Mouse (Mus musculus) midbrain, embryonic 14.5 days (tissue): ENCODE measurements around the gene Aldh18a1. TPM values are rescaled to one million over a fixed set of nuclear protein-coding genes. Genes with fewer than 3 reads are reported as not detected.
A peak's percentile ranks its signal among the peaks of the same experiment; 100 is the strongest.
"Not testable (repeated sequence)": the region's sequence is repeated elsewhere in the genome, so short reads cannot be mapped to it uniquely, and the experiment has no call there.

Experiments used
- ATAC-seq: fragments of 200-750 bp; cut with Nextera tagmentation; 2 replicates; pipeline ENCODE4 v1.8.0; 2017; ENCODE audit warnings: moderate number of reproducible peaks, moderate library complexity; ENCODE audit not compliant: low FRiP score, low TSS enrichment
- DNase-seq: peaks from one replicate; pipeline ENCODE4 v3.0.0-alpha.2; 2015
- H3K27ac ChIP-seq: fragments of 300-500 bp; sonication (generic); replicated peaks from 2 replicates; pipeline ENCODE4 v1.5.1; 2014; ENCODE audit warnings: mild to moderate bottlenecking, low read depth, low read length, moderate library complexity
- H3K27me3 ChIP-seq: fragments of 300-500 bp; sonication (generic); 2 replicates; pipeline ENCODE4 v1.6.1; 2014; ENCODE audit warnings: low read length, control low read depth, mixed read lengths; ENCODE audit not compliant: control insufficient read depth, insufficient read depth
- H3K36me3 ChIP-seq: fragments of 300-500 bp; sonication (generic); 2 replicates; pipeline ENCODE4 v1.6.1; 2014; ENCODE audit warnings: low read length, control low read depth; ENCODE audit not compliant: control insufficient read depth, insufficient read depth
- H3K4me1 ChIP-seq: fragments of 300-500 bp; sonication (generic); 2 replicates; pipeline ENCODE4 v1.6.1; 2014; ENCODE audit warnings: mild to moderate bottlenecking, antibody characterized with exemption, low read length, control low read depth; ENCODE audit not compliant: control insufficient read depth, insufficient read depth
- H3K4me2 ChIP-seq: fragments of 300-500 bp; sonication (generic); 2 replicates; pipeline ENCODE4 v1.6.1; 2014; ENCODE audit warnings: mild to moderate bottlenecking, low read length, moderate library complexity
- H3K4me3 ChIP-seq: fragments of 300-500 bp; sonication (generic); replicated peaks from 2 replicates; pipeline ENCODE4 v1.5.1; 2014; ENCODE audit warnings: low read depth, low read length
- H3K9ac ChIP-seq: fragments of 300-500 bp; sonication (generic); replicated peaks from 2 replicates; pipeline ENCODE4 v1.6.1; 2014; ENCODE audit warnings: mild to moderate bottlenecking, low read length, moderate library complexity
- H3K9me3 ChIP-seq: fragments of 300-500 bp; sonication (generic); 2 replicates; pipeline ENCODE4 v1.6.1; 2016; ENCODE audit warnings: low read length, control low read depth, mixed read lengths; ENCODE audit not compliant: control insufficient read depth
- WGBS: fragments of 180-500 bp; shearing (Covaris S2); extraction: QIAGEN DNeasy Blood & Tissue Kit; methylation state at CpG from one replicate; pipeline ENCODE4 v1.1.7; 2014; 5-methylcytosine and 5-hydroxymethylcytosine counted together
- polyA plus RNA-seq: library from polyadenylated mRNA; unstranded; fragments of >200 nt; fragmentation: Nextera tagmentation; extraction: Ambion mirVana; gene quantifications from 2 replicates; pipeline ENCODE4 v1.2.1, GENCODE M21; 2014

Gene Aldh18a1
- polyA plus RNA-seq, 1 experiment from 2014 or later = 57.8 TPM

DNA sequence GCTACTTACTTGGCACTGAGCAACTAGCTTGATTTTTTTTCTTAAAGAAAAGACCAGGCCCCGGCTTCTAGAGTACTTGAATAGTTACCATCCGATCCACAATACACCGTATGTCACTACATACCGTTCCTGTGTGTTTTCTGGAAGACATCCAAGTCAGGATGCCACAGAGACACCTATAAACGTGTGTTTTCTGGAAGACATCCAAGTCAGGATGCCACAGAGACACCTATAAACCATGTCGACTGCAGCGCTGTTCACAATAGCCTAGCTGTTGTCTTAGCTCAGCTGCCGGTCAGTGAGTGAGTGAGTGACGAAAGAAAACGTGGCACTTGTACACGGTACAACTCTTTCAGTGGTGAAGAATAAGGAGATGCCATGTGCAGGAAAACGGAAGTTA, 37.7 kb upstream of the Aldh18a1 start:
- H3K4me1 ChIP-seq = no peaks in the 10 kb centered on the region
- H3K27me3 ChIP-seq = no peaks in the 10 kb centered on the region
- no peaks in the 10 kb centered on the region for H3K9me3 ChIP-seq
- no peak overlapping the region for H3K27ac ChIP-seq
- H3K9ac ChIP-seq = no peak overlapping the region
- no peaks in the 10 kb centered on the region for H3K36me3 ChIP-seq
- WGBS = 78% methylated on average over 12 of the region's 12 CpGs
- no peak overlapping the region for H3K4me2 ChIP-seq
- no peak for DNase-seq
- ATAC-seq = no peak
- H3K4me3 ChIP-seq = no peak overlapping the region

DNA sequence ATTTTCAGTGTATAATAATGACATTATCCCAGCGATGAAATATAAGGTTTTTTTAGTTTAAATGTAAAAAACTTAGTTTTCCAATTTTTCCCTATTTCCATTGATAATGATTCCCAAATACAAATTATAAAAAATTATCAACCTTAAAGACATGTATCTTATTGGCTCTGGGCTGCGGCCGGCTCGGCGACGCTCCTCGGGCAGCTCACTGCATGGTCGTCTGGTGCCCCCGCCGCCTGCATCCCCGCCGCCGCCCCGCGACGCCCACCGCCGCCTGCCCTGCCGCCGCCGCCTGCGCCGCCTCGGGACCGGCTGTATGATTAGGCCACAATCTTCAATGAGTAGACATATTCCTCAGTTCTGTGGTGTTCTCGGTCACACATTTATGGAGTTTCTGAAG, 33.4 kb upstream of the Aldh18a1 start:
- H3K27ac ChIP-seq, DNase-seq, H3K9ac ChIP-seq, H3K9me3 ChIP-seq, H3K36me3 ChIP-seq, H3K4me1 ChIP-seq, H3K27me3 ChIP-seq, H3K4me2 ChIP-seq, H3K4me3 ChIP-seq, ATAC-seq: not testable (repeated sequence)
- WGBS = 49% methylated on average over 11 of the region's 26 CpGs

DNA sequence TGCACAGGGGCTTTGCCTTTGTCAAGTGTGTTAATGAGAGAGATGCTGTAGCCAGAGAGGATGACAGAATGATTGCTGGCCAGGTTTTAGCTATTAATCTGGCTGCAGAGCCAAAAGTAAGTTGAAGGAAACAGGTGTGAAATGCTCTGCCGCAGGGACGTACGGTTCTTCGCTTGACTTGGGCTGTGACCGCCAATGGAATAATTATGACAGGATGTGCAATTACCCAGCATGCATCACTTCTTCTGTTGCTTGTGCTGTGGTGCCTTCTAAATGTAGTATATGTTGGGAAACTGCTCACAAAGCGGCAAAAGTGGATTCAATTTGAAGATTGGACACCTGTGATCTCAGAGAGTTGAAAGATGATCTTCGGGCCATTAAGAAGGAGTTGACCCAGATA, 27.8 kb upstream of the Aldh18a1 start:
- H3K9ac ChIP-seq = no peak overlapping the region
- H3K4me1 ChIP-seq = peaks cover 5% of the 10 kb centered on the region; the same call in 1 of the 2 replicates
- H3K4me2 ChIP-seq = no peak overlapping the region
- no peak for DNase-seq
- no peaks in the 10 kb centered on the region for H3K27me3 ChIP-seq
- H3K27ac ChIP-seq = no peak overlapping the region
- 94% methylated on average over 7 of the region's 7 CpGs for WGBS
- H3K36me3 ChIP-seq = no peaks in the 10 kb centered on the region
- H3K4me3 ChIP-seq = no peak overlapping the region
- H3K9me3 ChIP-seq = no peaks in the 10 kb centered on the region
- no peak for ATAC-seq

DNA sequence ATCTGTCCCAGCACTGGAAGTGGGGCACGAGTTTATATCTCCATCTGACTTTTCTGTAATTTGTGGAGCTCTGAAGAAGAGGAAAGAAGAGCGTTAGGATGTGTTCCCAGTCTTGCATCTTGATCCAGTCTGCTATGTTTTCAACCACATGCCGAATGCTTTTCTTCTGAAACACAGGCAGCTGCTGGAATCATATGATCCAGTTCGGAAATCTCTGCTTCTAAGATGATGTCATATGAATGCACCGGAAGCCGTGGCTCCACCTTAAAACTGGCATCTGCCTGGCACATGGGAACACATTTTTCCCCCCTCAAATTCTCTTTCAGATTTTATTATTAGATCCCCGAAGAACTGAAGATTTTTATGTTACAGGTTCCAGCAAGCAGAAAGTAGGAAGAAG, 26.5 kb upstream of the Aldh18a1 start:
- Histone ChIP-seq H3K27ac (no peak overlapping the region), H3K4me3 (no peak overlapping the region), H3K36me3 (no peaks in the 10 kb centered on the region; the same call in 1 of the 2 replicates), H3K9me3 (no peaks in the 10 kb centered on the region), H3K9ac (no peak overlapping the region), H3K27me3 (no peaks in the 10 kb centered on the region), H3K4me2 (no peak overlapping the region), H3K4me1 (peaks cover 5% of the 10 kb centered on the region; the same call in 1 of the 2 replicates)
- ATAC-seq (no peak), DNase-seq (no peak)
- 87% methylated on average over 7 of the region's 7 CpGs for WGBS

DNA sequence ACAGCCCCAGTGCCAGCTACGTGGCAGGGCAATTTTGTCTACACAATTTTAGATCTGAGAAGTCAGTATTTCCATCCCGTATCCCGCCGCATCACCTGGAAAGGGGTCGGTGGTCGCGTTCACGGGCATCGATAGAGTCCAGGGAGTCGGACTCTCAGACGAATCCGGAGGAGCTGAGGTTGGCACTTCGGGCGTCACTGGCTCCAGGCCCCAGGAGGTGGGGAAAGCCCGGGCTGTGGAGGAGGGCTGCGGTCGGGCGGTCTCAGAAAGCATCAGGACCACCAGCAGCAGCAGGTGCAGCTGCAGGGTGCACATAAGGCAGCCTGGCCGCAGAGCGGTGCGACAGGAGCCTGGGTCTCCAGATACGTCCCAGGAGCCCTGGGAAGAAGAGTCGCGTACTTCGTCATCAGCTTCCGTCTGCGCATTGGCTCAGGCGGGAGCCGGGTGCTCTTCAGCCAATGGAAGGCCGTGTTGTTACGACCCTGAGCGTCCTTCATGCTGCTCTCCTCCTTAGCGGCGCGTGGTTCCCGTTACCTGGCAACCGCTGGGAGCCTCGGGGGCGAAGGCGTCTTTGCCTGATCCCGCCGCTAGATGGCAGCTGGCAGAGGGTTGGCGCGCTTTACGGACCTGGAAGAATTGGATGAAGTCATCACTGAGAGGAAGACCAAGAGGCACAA, 23.7 kb upstream of the Aldh18a1 start, which contains the start of the genes Tctn3 and Entpd1:
Gene Tctn3 (minus strand): TSS at position 404 of the 677 bp plus-strand sequence.
Gene Entpd1 (plus strand): TSS at position 537 of the 677 bp plus-strand sequence.
- Histone ChIP-seq H3K4me1 (peaks cover 5% of the 10 kb centered on the region; the same call in 1 of the 2 replicates), H3K27me3 (no peaks in the 10 kb centered on the region), H3K4me2 (peak within 1 kb of the TSS; percentile 80), H3K4me3 (peak within 1 kb of the TSS; percentile 74), H3K27ac (0 out of 2 replicates have a peak within 1 kb of the TSS, but pooled peaks have one; percentile 57), H3K9me3 (no peaks in the 10 kb centered on the region), H3K36me3 (peaks cover 26% of the 10 kb centered on the region), H3K9ac (peak within 1 kb of the TSS; percentile 62)
- 0% methylated on average over 45 of the region's 45 CpGs for WGBS
- ATAC-seq (peak; percentile 100), DNase-seq (peak; percentile 99)

DNA sequence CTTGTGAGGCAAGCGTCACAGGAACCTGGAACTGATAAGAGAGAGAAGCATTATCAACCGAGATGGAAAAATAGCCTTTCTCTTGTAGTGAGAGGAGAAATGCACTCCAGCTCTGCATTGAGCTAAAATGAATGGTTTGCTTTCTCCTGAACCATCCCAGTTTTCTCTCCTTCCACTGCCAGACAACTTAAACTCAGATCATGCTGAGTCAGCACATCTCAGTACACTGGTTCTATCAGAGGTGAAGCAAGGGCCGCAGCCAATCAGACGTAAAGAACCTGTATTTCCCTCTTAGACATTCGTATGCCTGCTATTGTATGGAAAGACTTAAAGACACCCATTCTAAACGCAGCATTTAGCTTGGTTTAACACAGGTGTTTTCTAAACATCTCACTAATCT, 19.4 kb upstream of the Aldh18a1 start:
- Histone ChIP-seq H3K27ac (no peak overlapping the region), H3K4me1 (peaks cover 5% of the 10 kb centered on the region; the same call in 1 of the 2 replicates), H3K9me3 (no peaks in the 10 kb centered on the region), H3K36me3 (peaks cover 54% of the 10 kb centered on the region), H3K27me3 (no peaks in the 10 kb centered on the region), H3K4me2 (no peak overlapping the region), H3K9ac (no peak overlapping the region), H3K4me3 (no peak overlapping the region)
- DNase-seq (no peak), ATAC-seq (no peak)
- WGBS = 94% methylated on average over 6 of the region's 6 CpGs

DNA sequence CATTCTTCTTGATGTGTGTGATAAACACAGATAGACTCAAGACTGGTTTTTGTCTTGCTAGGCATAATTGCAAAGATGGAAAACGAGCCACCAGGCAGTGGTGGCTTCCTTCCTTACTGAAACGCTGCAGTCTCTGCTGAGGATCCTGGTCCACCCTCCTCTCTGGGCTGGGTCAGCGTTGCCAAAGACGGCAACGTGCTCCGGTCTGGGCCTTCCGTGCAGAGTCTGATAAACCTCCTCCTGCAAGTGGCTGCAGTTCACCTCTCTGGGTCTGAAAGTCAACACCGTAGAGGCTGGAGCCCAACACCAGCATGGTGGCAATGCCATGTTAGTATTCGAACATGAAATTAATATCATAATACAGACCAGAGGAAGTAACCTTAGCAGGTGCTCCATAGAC, 16.9 kb upstream of the Aldh18a1 start:
- no peak overlapping the region for H3K4me2 ChIP-seq
- H3K9me3 ChIP-seq = no peaks in the 10 kb centered on the region
- H3K27me3 ChIP-seq = no peaks in the 10 kb centered on the region
- no peaks in the 10 kb centered on the region for H3K4me1 ChIP-seq
- 96% methylated on average over 9 of the region's 9 CpGs for WGBS
- peaks cover 56% of the 10 kb centered on the region for H3K36me3 ChIP-seq
- H3K27ac ChIP-seq = no peak overlapping the region
- H3K9ac ChIP-seq = no peak overlapping the region
- ATAC-seq (no peak), DNase-seq (no peak)
- no peak overlapping the region for H3K4me3 ChIP-seq

DNA sequence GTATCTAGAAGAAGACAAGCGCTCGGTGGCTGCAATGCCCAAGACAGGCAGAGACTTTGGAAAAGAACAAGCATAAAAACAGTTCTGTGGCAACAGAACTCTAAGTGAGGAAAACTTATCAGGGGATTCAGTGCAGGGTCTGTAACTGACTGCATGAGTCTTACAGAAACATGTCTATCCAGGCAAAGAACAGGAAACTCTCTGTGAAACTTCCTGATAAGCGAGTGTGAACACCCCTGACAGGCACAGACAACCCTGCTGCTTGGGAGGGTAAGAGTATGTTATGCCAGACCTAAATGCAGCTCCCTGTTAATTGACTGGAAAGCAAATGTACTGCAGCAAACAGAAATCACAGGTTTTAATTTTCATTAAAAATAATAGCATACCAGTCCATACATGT, 13.6 kb upstream of the Aldh18a1 start:
- no peaks in the 10 kb centered on the region for H3K4me1 ChIP-seq
- H3K4me2 ChIP-seq = no peak overlapping the region
- no peaks in the 10 kb centered on the region for H3K27me3 ChIP-seq
- H3K4me3 ChIP-seq = no peak overlapping the region
- H3K9me3 ChIP-seq = no peaks in the 10 kb centered on the region
- WGBS = 95% methylated on average over 3 of the region's 3 CpGs
- ATAC-seq (no peak), DNase-seq (no peak)
- H3K36me3 ChIP-seq = peaks cover 33% of the 10 kb centered on the region
- no peak overlapping the region for H3K9ac ChIP-seq
- no peak overlapping the region for H3K27ac ChIP-seq

DNA sequence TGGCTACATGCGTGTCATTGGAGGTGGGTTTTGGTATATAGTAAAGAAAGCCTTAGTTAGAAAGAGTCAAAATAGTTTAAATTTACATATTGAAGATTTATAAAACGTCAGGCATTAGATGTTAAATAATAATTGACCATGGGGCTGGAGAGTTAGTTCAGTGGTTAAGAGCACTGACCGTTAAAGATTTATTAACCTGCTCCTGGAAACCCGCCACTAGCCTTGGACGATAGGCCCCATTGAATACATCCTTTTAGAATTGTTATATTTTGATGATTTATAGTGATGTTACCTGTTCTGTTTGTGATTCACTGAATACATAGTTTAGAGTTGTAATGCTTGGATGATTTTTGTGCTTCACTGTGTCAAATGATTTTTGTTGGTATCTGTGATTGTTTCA, 12.6 kb upstream of the Aldh18a1 start:
- not testable (repeated sequence) for H3K27me3 ChIP-seq, H3K27ac ChIP-seq, H3K4me1 ChIP-seq, DNase-seq, H3K9ac ChIP-seq, H3K4me3 ChIP-seq, H3K9me3 ChIP-seq, H3K4me2 ChIP-seq, ATAC-seq
- 96% methylated on average over 5 of the region's 5 CpGs for WGBS
- H3K36me3 ChIP-seq = peaks cover 29% of the 10 kb centered on the region
